Mouse (Mus musculus): ENCODE data around the gene Asic1.

DNA sequence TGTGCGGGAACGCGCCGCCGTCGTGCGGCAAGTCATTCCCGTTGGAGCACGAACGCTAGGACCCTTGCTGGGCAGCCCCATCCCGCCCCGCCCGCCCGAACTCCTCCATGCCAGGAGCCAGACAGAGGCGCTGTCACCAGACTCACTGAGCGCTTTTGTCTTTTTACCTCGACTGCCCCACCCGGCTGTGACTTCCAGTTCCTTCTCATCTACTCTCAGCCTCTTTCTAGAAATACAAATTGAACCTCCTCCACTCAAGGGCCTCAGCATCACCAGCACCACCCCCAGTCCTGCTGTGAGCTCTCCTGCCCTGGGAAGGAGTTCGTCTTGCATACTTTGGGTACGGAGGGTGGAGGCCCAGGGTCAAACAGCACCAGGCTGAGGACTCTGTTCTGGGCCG, 16.3 kb upstream of the Asic1 start:
- TF ChIP-seq BHLHE40 (IDR thresholded peaks at IDR 0.05; ENCODE audit: borderline replicate concordance, low read depth, low read length) (no peak), NELFE (IDR thresholded peaks at IDR 0.05; ENCODE audit: low read depth, low read length) (no peak), EP300 (IDR thresholded peaks at IDR 0.05; ENCODE audit: low read depth in 1 of 2, low read length in 2 of 2) (no peak), GABPA (IDR thresholded peaks at IDR 0.05; ENCODE audit: low read depth, low read length) (no peak), CTCF (IDR thresholded peaks at IDR 0.05 in 2 of 3, conservative IDR thresholded peaks at IDR 0.05 in 1 of 3; ENCODE audit: control insufficient read depth in 1 of 3, insufficient read depth in 1 of 3, low read depth in 2 of 3, low read length in 3 of 3, poor library complexity in 1 of 3, severe bottlenecking in 1 of 3) (no peak), TAL1 (IDR thresholded peaks at IDR 0.05; ENCODE audit: low read length) (no peak), POLR2A (IDR thresholded peaks at IDR 0.05; ENCODE audit: control insufficient read depth in 1 of 2, insufficient read depth in 1 of 2, low read depth in 1 of 2, low read length in 2 of 2, poor library complexity in 1 of 2) (no peak)

Data from MEL (cell line).